ENCODE assay signal across 8 mouse cellular contexts in the genomic region with DNA sequence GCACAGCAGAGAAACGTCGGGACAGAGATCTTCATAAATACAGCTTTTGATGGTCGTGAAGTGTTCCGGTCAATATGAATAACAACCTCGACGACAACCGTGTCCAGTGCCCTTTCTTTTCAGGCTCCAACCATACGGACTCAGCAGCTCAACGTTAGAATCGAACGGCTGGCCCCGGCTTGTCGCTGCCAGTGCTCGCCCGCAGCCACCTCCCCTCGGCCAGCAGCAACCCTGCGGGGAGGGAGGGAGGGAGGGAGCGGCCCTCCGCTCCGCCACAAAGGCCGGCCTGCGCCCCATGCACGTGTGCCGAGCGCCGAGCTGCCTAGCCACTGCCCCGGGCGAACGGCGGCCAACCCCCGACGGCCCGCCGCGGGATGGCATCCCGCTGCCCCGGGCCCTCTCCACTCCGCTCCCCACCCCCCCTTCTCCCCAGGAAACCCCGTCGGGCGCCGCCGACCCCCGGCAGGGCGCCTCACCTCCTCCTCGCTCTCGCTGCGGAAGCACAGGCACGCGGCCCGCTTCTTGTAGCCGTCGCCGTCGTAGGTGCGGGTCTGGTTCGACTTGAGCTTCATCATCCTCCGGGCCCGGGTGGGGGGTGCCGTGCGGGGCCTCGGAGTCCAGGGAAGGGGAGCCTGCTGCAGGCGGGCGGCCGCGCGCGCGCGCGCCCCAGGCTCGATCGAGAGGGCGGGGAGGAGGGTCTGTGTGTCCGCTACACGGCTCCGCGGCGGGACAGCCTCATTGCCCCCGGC. TPM values are rescaled to one million over a fixed set of nuclear protein-coding genes. Genes with fewer than 3 reads are reported as not detected.
DNase-seq lines count a peak whose midpoint lies in the region; ATAC-seq and TF ChIP-seq lines count a peak whose summit lies in the region.

No protein-coding gene starts in this region.

- TF ChIP-seq CTCF in midbrain, postnatal 0 days (IDR thresholded peaks at IDR 0.05), result no peak

- 0 out of 2 replicates have a peak, but pooled peaks cover under 1% of the 10 kb centered on the region for H3K9me3 ChIP-seq in embryonic facial prominence, embryonic 14.5 days (ENCODE audit: control insufficient read depth, low read length)
- no peaks in the 10 kb centered on the region for H3K9me3 ChIP-seq in liver, embryonic 11.5 days (ENCODE audit: control insufficient read depth, low read length)
- H3K9me3 ChIP-seq in midbrain, postnatal 0 days (ENCODE audit: low read length), result no peaks in the 10 kb centered on the region

- H3K4me2 ChIP-seq in embryonic facial prominence, embryonic 14.5 days (ENCODE audit: low read depth, low read length), result peak overlapping the region; percentile 69
- peak overlapping the region; percentile 88 for H3K4me2 ChIP-seq in liver, embryonic 11.5 days
- peak overlapping the region; percentile 67 for H3K4me2 ChIP-seq in midbrain, postnatal 0 days (ENCODE audit: low read depth, low read length, poor library complexity, severe bottlenecking)

- WGBS in embryonic facial prominence, embryonic 14.5 days, result 0% methylated on average over 17 of the region's 80 CpGs
- WGBS in liver, embryonic 11.5 days, result under 1% methylated on average over 78 of the region's 80 CpGs
- WGBS in midbrain, postnatal 0 days, result under 1% methylated on average over 46 of the region's 80 CpGs

- H3K4me1 ChIP-seq in embryonic facial prominence, embryonic 14.5 days (ENCODE audit: control insufficient read depth, insufficient read depth, low read length), result peaks cover 17% of the 10 kb centered on the region
- peaks cover 19% of the 10 kb centered on the region for H3K4me1 ChIP-seq in liver, embryonic 11.5 days (replicated peaks; ENCODE audit: control insufficient read depth, insufficient read depth, low read length)
- peaks cover 4% of the 10 kb centered on the region; the same call in 1 of the 2 replicates for H3K4me1 ChIP-seq in midbrain, postnatal 0 days (ENCODE audit: insufficient read depth, low read length)

- peak overlapping the region; percentile 99 for H3K9ac ChIP-seq in embryonic facial prominence, embryonic 14.5 days (ENCODE audit: low read depth, low read length)
- peak overlapping the region; percentile 94 for H3K9ac ChIP-seq in liver, embryonic 11.5 days (ENCODE audit: low read depth, low read length)
- peak overlapping the region; percentile 99 for H3K9ac ChIP-seq in midbrain, postnatal 0 days (replicated peaks; ENCODE audit: low read length, poor library complexity, severe bottlenecking)

- H3K27ac ChIP-seq in embryonic facial prominence, embryonic 14.5 days (replicated peaks; ENCODE audit: low read depth, low read length), result peak overlapping the region; percentile 94
- H3K27ac ChIP-seq in liver, embryonic 11.5 days (ENCODE audit: low read depth, low read length), result peak overlapping the region; percentile 87
- H3K27ac ChIP-seq in midbrain, postnatal 0 days (ENCODE audit: low read depth, low read length), result peak overlapping the region; percentile 100

- peak; percentile 54 for ATAC-seq in embryonic facial prominence, embryonic 14.5 days (ENCODE audit: low read depth)
- ATAC-seq in hematopoietic stem cell, adult 5-6 weeks (replicated peaks in 1 of 2; ENCODE audit: insufficient read depth in 1 of 2, low FRiP score in 2 of 2, low TSS enrichment in 1 of 2, low read depth in 1 of 2, poor library complexity in 2 of 2, severe bottlenecking in 2 of 2), result peak; percentile 36 to 49; a peak in 3 of 4 replicates
- ATAC-seq in liver, embryonic 11.5 days (replicated peaks; ENCODE audit: low FRiP score), result peak; percentile 68
- ATAC-seq in midbrain, postnatal 0 days (ENCODE audit: low FRiP score), result peak; percentile 24

- H3K4me3 ChIP-seq in embryonic facial prominence, embryonic 14.5 days (ENCODE audit: low read depth, low read length), result peak overlapping the region; percentile 98
- peak overlapping the region; percentile 95 for H3K4me3 ChIP-seq in liver, embryonic 11.5 days (ENCODE audit: low read depth, low read length)
- peak overlapping the region; percentile 88 for H3K4me3 ChIP-seq in midbrain, postnatal 0 days (ENCODE audit: low read depth, low read length)

- DNase-seq in cerebellum, adult 18-20 months, result peak; percentile 61 to 69
- DNase-seq in cerebellum, adult 9-10 months, result no peak
- DNase-seq in adrenal gland, adult 18-20 months (ENCODE audit: low spot score in 2 of 2), result peak; percentile 45 to 53
- peak; percentile 62 for DNase-seq in embryonic facial prominence, embryonic 14.5 days (ENCODE audit: low spot score)
- DNase-seq in liver, embryonic 11.5 days (ENCODE audit: low spot score), result peak; percentile 73
- peak; percentile 67 for DNase-seq in midbrain, postnatal 0 days (ENCODE audit: low spot score)
- DNase-seq in testis, postnatal 14 days (ENCODE audit: low spot score), result peak; percentile 82

- no peaks in the 10 kb centered on the region for H3K27me3 ChIP-seq in embryonic facial prominence, embryonic 14.5 days (replicated peaks; ENCODE audit: control insufficient read depth, insufficient read depth, low read length)
- no peaks in the 10 kb centered on the region for H3K27me3 ChIP-seq in liver, embryonic 11.5 days (replicated peaks; ENCODE audit: control insufficient read depth, insufficient read depth, low read length)
- H3K27me3 ChIP-seq in midbrain, postnatal 0 days (ENCODE audit: insufficient read depth, low read length), result no peaks in the 10 kb centered on the region

- H3K36me3 ChIP-seq in embryonic facial prominence, embryonic 14.5 days (ENCODE audit: control insufficient read depth, insufficient read depth, low read length), result peaks cover 10% of the 10 kb centered on the region; the same call in 1 of the 2 replicates
- peaks cover 3% of the 10 kb centered on the region for H3K36me3 ChIP-seq in liver, embryonic 11.5 days (ENCODE audit: control insufficient read depth, insufficient read depth, low read length)
- H3K36me3 ChIP-seq in midbrain, postnatal 0 days (ENCODE audit: insufficient read depth, low read length), result no peaks in the 10 kb centered on the region

RNA-seq across cellular contexts. Expression of a gene that starts 0.5 kb away (rescaled TPM):
- total RNA-seq in adrenal gland, adult 18-20 months (2021), result 100 to 1,000 TPM; 201 to 202 TPM
- polyA plus RNA-seq in embryonic facial prominence, embryonic 14.5 days (2014; fragmentation: Nextera tagmentation; extraction: Ambion mirVana), result 37.4 and 38.1 TPM in 2 replicates
- 126 and 211 TPM in 2 replicates for total RNA-seq in hematopoietic stem cell, adult 5-6 weeks (2017)
- polyA plus RNA-seq in liver, embryonic 11.5 days (2014; fragmentation: Nextera tagmentation; extraction: Ambion mirVana), result 19.6 and 26.1 TPM in 2 replicates
- total RNA-seq in midbrain, postnatal 0 days (2014; rRNA removed), result 280 and 286 TPM in 2 replicates
- 203 and 211 TPM in 2 replicates for polyA plus RNA-seq in midbrain, postnatal 0 days (2015; fragmentation: Nextera tagmentation; extraction: Ambion mirVana)

RNA-seq across cellular contexts. Expression of a gene that starts 12.2 kb away (rescaled TPM):
- not detected for total RNA-seq in adrenal gland, adult 18-20 months (2021)
- not detected in 2 replicates for polyA plus RNA-seq in embryonic facial prominence, embryonic 14.5 days (2014; fragmentation: Nextera tagmentation; extraction: Ambion mirVana)
- not detected in 2 replicates for total RNA-seq in hematopoietic stem cell, adult 5-6 weeks (2017)
- not detected in 2 replicates for polyA plus RNA-seq in liver, embryonic 11.5 days (2014; fragmentation: Nextera tagmentation; extraction: Ambion mirVana)
- total RNA-seq in midbrain, postnatal 0 days (2014; rRNA removed), result not detected in 2 replicates
- not detected in 2 replicates for polyA plus RNA-seq in midbrain, postnatal 0 days (2015; fragmentation: Nextera tagmentation; extraction: Ambion mirVana)

RNA-seq across cellular contexts. Expression of a gene that starts 13.7 kb away (rescaled TPM):
- 100 to 1,000 TPM; 930 to 948 TPM for total RNA-seq in adrenal gland, adult 18-20 months (2021)
- polyA plus RNA-seq in embryonic facial prominence, embryonic 14.5 days (2014; fragmentation: Nextera tagmentation; extraction: Ambion mirVana), result 1,119 and 1,122 TPM in 2 replicates
- total RNA-seq in hematopoietic stem cell, adult 5-6 weeks (2017), result 2,185 and 3,551 TPM in 2 replicates
- 1,138 and 1,235 TPM in 2 replicates for polyA plus RNA-seq in liver, embryonic 11.5 days (2014; fragmentation: Nextera tagmentation; extraction: Ambion mirVana)
- total RNA-seq in midbrain, postnatal 0 days (2014; rRNA removed), result 1,349 and 1,717 TPM in 2 replicates
- polyA plus RNA-seq in midbrain, postnatal 0 days (2015; fragmentation: Nextera tagmentation; extraction: Ambion mirVana), result 447 and 461 TPM in 2 replicates

RNA-seq across cellular contexts. Expression of a gene that starts 32.5 kb away (rescaled TPM):
- 1 to 10 TPM; 4.9 TPM for total RNA-seq in adrenal gland, adult 18-20 months (2021)
- polyA plus RNA-seq in embryonic facial prominence, embryonic 14.5 days (2014; fragmentation: Nextera tagmentation; extraction: Ambion mirVana), result 4.4 and 6.1 TPM in 2 replicates
- total RNA-seq in hematopoietic stem cell, adult 5-6 weeks (2017), result 0.25 TPM in 1 of 2 replicates, not detected in the other
- polyA plus RNA-seq in liver, embryonic 11.5 days (2014; fragmentation: Nextera tagmentation; extraction: Ambion mirVana), result 0.71 and 0.75 TPM in 2 replicates
- 47.0 and 50.3 TPM in 2 replicates for total RNA-seq in midbrain, postnatal 0 days (2014; rRNA removed)
- 85.2 and 87.6 TPM in 2 replicates for polyA plus RNA-seq in midbrain, postnatal 0 days (2015; fragmentation: Nextera tagmentation; extraction: Ambion mirVana)

RNA-seq across cellular contexts. Expression of a gene that starts 57.2 kb away (rescaled TPM):
- total RNA-seq in adrenal gland, adult 18-20 months (2021), result 10 to 100 TPM; 20.1 to 21.7 TPM
- 28.8 and 29.3 TPM in 2 replicates for polyA plus RNA-seq in embryonic facial prominence, embryonic 14.5 days (2014; fragmentation: Nextera tagmentation; extraction: Ambion mirVana)
- total RNA-seq in hematopoietic stem cell, adult 5-6 weeks (2017), result 13.8 and 14.5 TPM in 2 replicates
- 23.6 and 28.4 TPM in 2 replicates for polyA plus RNA-seq in liver, embryonic 11.5 days (2014; fragmentation: Nextera tagmentation; extraction: Ambion mirVana)
- 70.2 and 80.2 TPM in 2 replicates for total RNA-seq in midbrain, postnatal 0 days (2014; rRNA removed)
- 88.8 and 113 TPM in 2 replicates for polyA plus RNA-seq in midbrain, postnatal 0 days (2015; fragmentation: Nextera tagmentation; extraction: Ambion mirVana)
